Mouse (Mus musculus) MEL (cell line): ENCODE measurements around the gene Fryl. TPM values are rescaled to one million over a fixed set of nuclear protein-coding genes. Genes with fewer than 3 reads are reported as not detected.

Experiments
- DNase-seq: peaks from one replicate; pipeline ENCODE4 v3.0.0; 2011; ENCODE audit warnings: low read depth, low spot score
- H3K27ac ChIP-seq: 2 replicates; pipeline ENCODE4 v1.5.1; 2012; ENCODE audit warnings: low read depth, mild to moderate bottlenecking, control low read depth, low read length, moderate library complexity; ENCODE audit not compliant: control insufficient read depth
- H3K27me3 ChIP-seq, 2 experiments: fragments of 150-350 bp in 1 of 2; sonication (generic) in 1 of 2; 2 replicates each; pipeline ENCODE4 v1.6.1; 2012; ENCODE audit warnings: low read length in 2 of 2, mild to moderate bottlenecking in 2 of 2, improper control_type of control experiment in 1 of 2, moderate library complexity in 1 of 2; ENCODE audit not compliant: insufficient read depth in 2 of 2, control insufficient read depth in 1 of 2
- H3K36me3 ChIP-seq, 2 experiments: 2 replicates each; pipeline ENCODE4 v1.6.1; 2012 to 2014; ENCODE audit warnings: low read length in 2 of 2, improper control_type of control experiment in 1 of 2, inconsistent platforms in 1 of 2, mild to moderate bottlenecking in 1 of 2; ENCODE audit not compliant: insufficient read depth in 2 of 2, control insufficient read depth in 1 of 2
- H3K4me1 ChIP-seq, 2 experiments: fragments of 150-350 bp in 1 of 2; sonication (generic) in 1 of 2; 2 replicates each; pipeline ENCODE4 v1.6.1; 2012; ENCODE audit warnings: low read length in 2 of 2, improper control_type of control experiment in 1 of 2, mild to moderate bottlenecking in 1 of 2; ENCODE audit not compliant: insufficient read depth in 2 of 2, control insufficient read depth in 1 of 2
- H3K4me3 ChIP-seq, 2 experiments: fragments of 150-350 bp in 1 of 2; sonication (generic) in 1 of 2; 2 replicates each; pipeline ENCODE4 v1.5.1; 2012; ENCODE audit warnings: low read depth in 2 of 2, low read length in 2 of 2, mild to moderate bottlenecking in 2 of 2, moderate library complexity in 2 of 2, control low read depth in 1 of 2, improper control_type of control experiment in 1 of 2; ENCODE audit not compliant: control insufficient read depth in 1 of 2, insufficient read depth in 1 of 2
- H3K79me2 ChIP-seq: 2 replicates; pipeline ENCODE4 v1.6.1; 2012; ENCODE audit warnings: mild to moderate bottlenecking, low read length, moderate library complexity; ENCODE audit not compliant: control insufficient read depth, poor library complexity, insufficient read depth
- H3K9ac ChIP-seq: 2 replicates; pipeline ENCODE4 v1.6.1; 2012; ENCODE audit warnings: low read depth, mild to moderate bottlenecking, control low read depth, low read length, moderate library complexity; ENCODE audit not compliant: control insufficient read depth, poor library complexity, severe bottlenecking
- H3K9me3 ChIP-seq: fragments of 150-350 bp; sonication (generic); replicated peaks from 2 replicates; pipeline ENCODE4 v1.6.1; 2012; ENCODE audit warnings: mild to moderate bottlenecking, low read length, improper control_type of control experiment, moderate library complexity; ENCODE audit not compliant: insufficient read depth
- CHD2 ChIP-seq: IDR thresholded peaks from 2 replicates; pipeline ENCODE4 v1.6.1; 2011; ENCODE audit warnings: low read length, improper control_type of control experiment
- CTCF ChIP-seq, 3 experiments: IDR thresholded peaks in 2 of 3; conservative IDR thresholded peaks in 1 of 3; 2 replicates each; pipeline ENCODE4 v1.5.1; 2011 to 2012; ENCODE audit warnings: low read length in 3 of 3, low read depth in 2 of 3, mild to moderate bottlenecking in 2 of 3, improper control_type of control experiment in 1 of 3, inconsistent platforms in 1 of 3, mixed read lengths in 1 of 3, moderate library complexity in 1 of 3; ENCODE audit not compliant: control insufficient read depth in 1 of 3, insufficient read depth in 1 of 3, poor library complexity in 1 of 3, severe bottlenecking in 1 of 3
- E2F4 ChIP-seq: IDR thresholded peaks from 2 replicates; pipeline ENCODE4 v1.6.1; 2011; ENCODE audit warnings: low read depth, low read length, improper control_type of control experiment, borderline replicate concordance
- EP300 ChIP-seq, 2 experiments: IDR thresholded peaks; 2 replicates each; pipeline ENCODE4 v1.6.1; 2011; ENCODE audit warnings: improper control_type of control experiment in 2 of 2, low read length in 2 of 2, low read depth in 1 of 2, mild to moderate bottlenecking in 1 of 2
- GABPA ChIP-seq: IDR thresholded peaks from 2 replicates; pipeline ENCODE4 v1.6.1; 2012; ENCODE audit warnings: low read depth, mild to moderate bottlenecking, inconsistent platforms, low read length, improper control_type of control experiment, moderate library complexity
- GATA1 ChIP-seq: IDR thresholded peaks from 2 replicates; pipeline ENCODE4 v1.6.1; 2011; ENCODE audit warnings: low read depth, low read length, improper control_type of control experiment
- HCFC1 ChIP-seq: IDR thresholded peaks from 2 replicates; pipeline ENCODE4 v1.6.1; 2012; ENCODE audit warnings: low read depth, mild to moderate bottlenecking, inconsistent platforms, low read length, improper control_type of control experiment, moderate library complexity
- JUND ChIP-seq: IDR thresholded peaks from 2 replicates; pipeline ENCODE4 v1.6.1; 2011; ENCODE audit warnings: low read depth, mild to moderate bottlenecking, improper control_type of control experiment, low read length
- MAFK ChIP-seq: IDR thresholded peaks from 2 replicates; pipeline ENCODE4 v1.6.1; 2011; ENCODE audit warnings: low read depth, mild to moderate bottlenecking, low read length, improper control_type of control experiment, borderline replicate concordance
- MEF2A ChIP-seq: IDR thresholded peaks from 2 replicates; pipeline ENCODE4 v1.6.1; 2014; ENCODE audit warnings: low read depth, mild to moderate bottlenecking, inconsistent platforms, low read length, improper control_type of control experiment; ENCODE audit not compliant: poor library complexity, insufficient replicate concordance, severe bottlenecking; ENCODE audit errors: extremely low read depth
- MYC ChIP-seq: IDR thresholded peaks from 2 replicates; pipeline ENCODE4 v1.6.1; 2011; ENCODE audit warnings: low read depth, mild to moderate bottlenecking, low read length, improper control_type of control experiment, moderate library complexity
- NELFE ChIP-seq: IDR thresholded peaks from 2 replicates; pipeline ENCODE4 v1.6.1; 2011; ENCODE audit warnings: low read depth, low read length, improper control_type of control experiment
- NRF1 ChIP-seq: IDR thresholded peaks from 2 replicates; pipeline ENCODE4 v1.6.1; 2014; ENCODE audit warnings: low read depth, mild to moderate bottlenecking, inconsistent platforms, low read length, improper control_type of control experiment, moderate library complexity; ENCODE audit not compliant: poor library complexity, insufficient read depth, severe bottlenecking
- POLR2A ChIP-seq, 2 experiments: IDR thresholded peaks; 2 replicates each; pipeline ENCODE4 v1.6.1; 2011 to 2012; ENCODE audit warnings: low read length in 2 of 2, mild to moderate bottlenecking in 2 of 2, control low read depth in 1 of 2, improper control_type of control experiment in 1 of 2, low read depth in 1 of 2, moderate library complexity in 1 of 2; ENCODE audit not compliant: control insufficient read depth in 1 of 2, insufficient read depth in 1 of 2, poor library complexity in 1 of 2
- POLR2AphosphoS5 ChIP-seq: IDR thresholded peaks from 2 replicates; pipeline ENCODE4 v1.6.1; 2012; ENCODE audit warnings: low read depth, borderline replicate concordance, mild to moderate bottlenecking, inconsistent platforms, low read length, moderate library complexity, mixed read lengths
- RAD21 ChIP-seq: IDR thresholded peaks from 2 replicates; pipeline ENCODE4 v1.6.1; 2011; ENCODE audit warnings: mild to moderate bottlenecking, low read depth, low read length, improper control_type of control experiment
- RCOR1 ChIP-seq: IDR thresholded peaks from 2 replicates; pipeline ENCODE4 v1.6.1; 2012; ENCODE audit warnings: low read depth, mild to moderate bottlenecking, inconsistent platforms, low read length, improper control_type of control experiment
- SIN3A ChIP-seq: IDR thresholded peaks from 2 replicates; pipeline ENCODE4 v1.6.1; 2012; ENCODE audit warnings: low read length, improper control_type of control experiment, inconsistent platforms
- SMC3 ChIP-seq: IDR thresholded peaks from 2 replicates; pipeline ENCODE4 v1.6.1; 2011; ENCODE audit warnings: low read depth, low read length, improper control_type of control experiment
- TAL1 ChIP-seq: IDR thresholded peaks from 2 replicates; pipeline ENCODE4 v1.6.1; 2012; ENCODE audit warnings: mild to moderate bottlenecking, inconsistent platforms, low read length, moderate library complexity, mixed read lengths
- TCF12 ChIP-seq: IDR thresholded peaks from 2 replicates; pipeline ENCODE4 v1.6.1; 2014; ENCODE audit warnings: low read depth, mild to moderate bottlenecking, inconsistent platforms, low read length, improper control_type of control experiment, moderate library complexity
- USF1 ChIP-seq: IDR thresholded peaks from 2 replicates; pipeline ENCODE4 v1.6.1; 2014; ENCODE audit warnings: low read depth, mild to moderate bottlenecking, inconsistent platforms, low read length, improper control_type of control experiment, moderate library complexity
- USF2 ChIP-seq, 2 experiments: IDR thresholded peaks; 2 replicates each; pipeline ENCODE4 v1.6.1; 2011 to 2012; ENCODE audit warnings: improper control_type of control experiment in 2 of 2, low read length in 2 of 2, borderline replicate concordance in 1 of 2, inconsistent platforms in 1 of 2, low read depth in 1 of 2, mild to moderate bottlenecking in 1 of 2; ENCODE audit not compliant: insufficient read depth in 1 of 2
- ZC3H11A ChIP-seq: IDR thresholded peaks from 2 replicates; pipeline ENCODE4 v1.6.1; 2012; ENCODE audit warnings: low read depth, mild to moderate bottlenecking, inconsistent platforms, low read length, improper control_type of control experiment
- ZMIZ1 ChIP-seq: IDR thresholded peaks from 2 replicates; pipeline ENCODE4 v1.6.1; 2012; ENCODE audit warnings: low read depth, mild to moderate bottlenecking, inconsistent platforms, low read length, improper control_type of control experiment, moderate library complexity
- ZNF384 ChIP-seq: IDR thresholded peaks from 2 replicates; pipeline ENCODE4 v1.6.1; 2012; ENCODE audit warnings: low read depth, mild to moderate bottlenecking, inconsistent platforms, low read length, improper control_type of control experiment
- polyA plus RNA-seq, 2 experiments: library from polyadenylated mRNA; stranded (reverse) in 1 of 2; unstranded in 1 of 2; fragments of >175 nt in 1 of 2; fragments of >200 nt in 1 of 2; gene quantifications; 2 replicates each; pipeline versions ENCODE4 v1.2.1 to v1.2.4; 2012; ENCODE audit warnings: low replicate concordance in 2 of 2, low read depth in 1 of 2; ENCODE audit not compliant: insufficient read length in 2 of 2, insufficient read depth in 1 of 2, missing spikeins in 1 of 2
- total RNA-seq: library from RNA; depleted of rRNA; stranded (reverse); fragments of 300-350 nt; gene quantifications from 2 replicates; pipeline ENCODE4 v1.2.3, GENCODE M21; 2012

The Fryl gene
- total and polyA plus RNA-seq, 3 experiments: 18.8 to 188 (median 39.7) TPM

DNA sequence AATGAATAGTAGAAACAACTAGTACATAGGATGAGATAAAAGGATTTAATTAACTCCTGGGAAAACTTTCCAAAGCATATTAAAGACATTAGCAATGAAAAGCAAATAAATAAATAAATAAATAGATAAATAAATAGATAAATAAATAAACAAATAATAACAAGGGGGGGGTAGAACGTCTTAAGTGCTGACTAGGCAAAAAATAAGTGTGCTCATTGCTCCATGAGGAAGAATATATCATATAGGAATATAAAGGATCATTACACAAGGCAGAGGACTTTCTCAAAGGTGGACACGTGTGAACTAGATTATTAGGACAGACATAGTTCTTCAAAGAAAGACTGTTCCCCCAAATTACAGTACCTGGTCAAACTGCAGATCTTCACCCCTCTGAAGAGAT lies 120.5 kb downstream of the Fryl start:
- Histone ChIP-seq H3K27ac (no peak overlapping the region), H3K9ac (no peak overlapping the region), H3K4me1 (peaks cover 0 to 8% of the 10 kb centered on the region in 2 experiments; a peak in 3 of 4 replicates), H3K36me3 (peaks cover 0 to 3% of the 10 kb centered on the region in 2 experiments; a peak in 3 of 4 replicates), H3K79me2 (no peaks in the 10 kb centered on the region), H3K4me3 (no peak overlapping the region), H3K9me3 (no peaks in the 10 kb centered on the region), H3K27me3 (no peaks in the 10 kb centered on the region)
- TF ChIP-seq MAFK (peak; percentile 46; the same call in 1 of the 2 replicates), HCFC1 (no peak)
- no peak for DNase-seq

- no peak overlapping the region for H3K27ac ChIP-seq
- H3K27me3 ChIP-seq: no peaks in the 10 kb centered on the region
- no peaks in the 10 kb centered on the region for H3K9me3 ChIP-seq
- H3K4me1 ChIP-seq: peaks cover 0 to 8% of the 10 kb centered on the region in 2 experiments; a peak in 3 of 4 replicates
- no peak overlapping the region for H3K4me3 ChIP-seq
- TF ChIP-seq GATA1 (0 out of 2 replicates have a peak, but pooled peaks have one; percentile 13), RAD21 (no peak)
- peaks cover 0 to 7% of the 10 kb centered on the region in 2 experiments; a peak in 2 of 4 replicates for H3K36me3 ChIP-seq
- H3K9ac ChIP-seq: no peak overlapping the region
- H3K79me2 ChIP-seq: no peaks in the 10 kb centered on the region
- DNase-seq: no peak
Observed at GRCm38 (mm10) chr5:73135131-73135530, 121.3 kb downstream of the Fryl start.

DNA sequence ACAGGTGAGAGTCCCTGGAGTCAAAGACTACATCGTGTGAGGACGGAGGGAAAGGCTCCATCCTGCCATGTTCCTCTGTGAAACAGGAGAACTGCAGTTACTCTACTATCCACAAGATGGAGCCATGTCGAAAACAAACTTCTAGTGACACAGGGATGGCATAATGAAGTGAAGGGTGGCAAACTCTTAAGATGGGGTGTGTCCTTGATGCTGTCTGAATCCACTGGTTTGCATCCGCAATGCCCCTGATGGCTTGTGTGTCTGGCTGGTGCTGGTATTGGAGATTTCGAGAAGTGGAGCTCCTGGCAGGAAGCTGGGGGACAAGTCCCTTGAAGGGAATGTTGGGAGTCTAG lies 122.6 kb downstream of the Fryl start:
- peak; percentile 88 for DNase-seq
- Histone ChIP-seq H3K4me1 (peaks cover 0 to 14% of the 10 kb centered on the region in 2 experiments; a peak in 3 of 4 replicates), H3K27ac (peak overlapping the region; percentile 94), H3K9me3 (no peaks in the 10 kb centered on the region), H3K4me3 (peak overlapping the region; percentile 47 to 74), H3K79me2 (no peaks in the 10 kb centered on the region), H3K27me3 (no peaks in the 10 kb centered on the region), H3K36me3 (peaks cover 2 to 11% of the 10 kb centered on the region in 2 experiments), H3K9ac (peak overlapping the region; percentile 33; the same call in 1 of the 2 replicates)
- TF ChIP-seq NELFE (no peak), POLR2AphosphoS5 (no peak), SMC3 (peak; percentile 96), NRF1 (no peak), CTCF (IDR thresholded peaks at IDR 0.05 in 2 of 3, conservative IDR thresholded peaks at IDR 0.05 in 1 of 3; ENCODE audit: control insufficient read depth in 1 of 3, insufficient read depth in 1 of 3, low read depth in 2 of 3, low read length in 3 of 3, poor library complexity in 1 of 3, severe bottlenecking in 1 of 3) (peak; percentile 42 to 88 (median 88); a peak in 5 of 6 replicates), EP300 (IDR thresholded peaks at IDR 0.05; ENCODE audit: low read depth in 1 of 2, low read length in 2 of 2) (no peak), MEF2A (no peak), JUND (no peak), TCF12 (no peak), POLR2A (IDR thresholded peaks at IDR 0.05; ENCODE audit: control insufficient read depth in 1 of 2, insufficient read depth in 1 of 2, low read depth in 1 of 2, low read length in 2 of 2, poor library complexity in 1 of 2) (no peak), GABPA (no peak), RCOR1 (no peak), TAL1 (no peak), MYC (no peak), CHD2 (no peak), E2F4 (no peak), RAD21 (peak; percentile 74), SIN3A (no peak; the same call in 1 of the 2 replicates), ZC3H11A (peak; percentile 67), USF1 (no peak), USF2 (IDR thresholded peaks at IDR 0.05; ENCODE audit: borderline replicate concordance in 1 of 2, insufficient read depth in 1 of 2, low read depth in 1 of 2, low read length in 2 of 2) (no peak), ZNF384 (no peak), ZMIZ1 (no peak)
